Mouse (Mus musculus): Measurements from ENCODE around the gene Acadl. TPM values are rescaled to one million over a fixed set of nuclear protein-coding genes. Genes with fewer than 3 reads are reported as not detected.

Gene Acadl
- polyA plus RNA-seq, 1 experiment from 2014 or later, result 217 TPM

GRCm38 (mm10) chr1:66781027-66781426 lies 82.0 kb downstream of the Acadl start:
- no peaks in the 10 kb centered on the region for H3K4me1 ChIP-seq (ENCODE audit: insufficient read depth, low read depth, low read length)
- no peaks in the 10 kb centered on the region for H3K9me3 ChIP-seq (ENCODE audit: low read length)
- WGBS, result 67% methylated on average over 4 of the region's 4 CpGs
- H3K27ac ChIP-seq (ENCODE audit: low read length), result no peak overlapping the region
- no peak overlapping the region for H3K4me3 ChIP-seq (ENCODE audit: low read depth, low read length)
- H3K36me3 ChIP-seq (ENCODE audit: insufficient read depth, low read length), result no peaks in the 10 kb centered on the region
- H3K9ac ChIP-seq (replicated peaks; ENCODE audit: low read depth), result no peak overlapping the region
- peak; percentile 19 for DNase-seq (ENCODE audit: low spot score)
- no peak for ATAC-seq
- no peak for TF ChIP-seq EP300 (IDR thresholded peaks at IDR 0.05)
- no peak for TF ChIP-seq CTCF (IDR thresholded peaks at IDR 0.05)
- no peak overlapping the region for H3K4me2 ChIP-seq (replicated peaks; ENCODE audit: low read depth, low read length)
- no peaks in the 10 kb centered on the region for H3K27me3 ChIP-seq (replicated peaks; ENCODE audit: insufficient read depth, low read length)

Other genes starting within 250 kb of the Acadl start
- gene Rpe, start 162.4 kb downstream of the Acadl start, polyA plus RNA-seq (2015; fragmentation: Nextera tagmentation; extraction: Ambion mirVana), result 30.1 and 35.1 TPM in 2 replicates
- gene Kansl1l, start 45.7 kb downstream of the Acadl start, polyA plus RNA-seq (2015; fragmentation: Nextera tagmentation; extraction: Ambion mirVana), result 11.2 and 13.1 TPM in 2 replicates
- gene Myl1, start 82.1 kb upstream of the Acadl start, polyA plus RNA-seq (2015; fragmentation: Nextera tagmentation; extraction: Ambion mirVana), result 4.0 and 4.3 TPM in 2 replicates
- gene Lancl1, start 175.6 kb upstream of the Acadl start, polyA plus RNA-seq (2015; fragmentation: Nextera tagmentation; extraction: Ambion mirVana), result 65.9 and 68.0 TPM in 2 replicates

All from lung, postnatal 0 days (tissue).